Mouse (Mus musculus): ENCODE measurements at regions not wholly inside any gene's neighbourhood (a gene's known extent, or its start where the extent isn't known, plus 50 kb on each side); places are given as distances from the start of the nearest gene placed in this dataset.

GRCm38 (mm10) chr3:39248712-39249111 is 362.0 kb downstream of the Fat4 start:
- no peak for DNase-seq

- no peak for DNase-seq
These were observed 362.6 kb downstream of the Fat4 start for GRCm38 (mm10) chr3:39249224-39249892.

- DNase-seq, result peak; percentile 12
These were observed 366.3 kb downstream of the Fat4 start for GRCm38 (mm10) chr3:39253076-39253475.

GRCm38 (mm10) chr3:39264671-39265430 is 378.1 kb downstream of the Fat4 start:
- DNase-seq, result no peak

GRCm38 (mm10) chr3:39265606-39266005 is 378.9 kb downstream of the Fat4 start:
- no peak for DNase-seq

- DNase-seq, result no peak
These were observed 382.6 kb downstream of the Fat4 start for GRCm38 (mm10) chr3:39269388-39269787.

GRCm38 (mm10) chr3:39272616-39273015 is 385.9 kb downstream of the Fat4 start:
- no peak for DNase-seq

GRCm38 (mm10) chr3:39276897-39277296 is 390.2 kb downstream of the Fat4 start:
- no peak for DNase-seq

- no peak for DNase-seq
These were observed 390.6 kb downstream of the Fat4 start for GRCm38 (mm10) chr3:39277310-39277709.

GRCm38 (mm10) chr3:39295255-39295654 is 408.5 kb downstream of the Fat4 start:
- no peak for DNase-seq

- DNase-seq, result no peak
These were observed 409.5 kb downstream of the Fat4 start for GRCm38 (mm10) chr3:39296257-39296656.

- no peak for DNase-seq
These were observed 422.7 kb downstream of the Fat4 start for GRCm38 (mm10) chr3:39309487-39309886.

GRCm38 (mm10) chr3:39313563-39313962 is 426.8 kb downstream of the Fat4 start:
- DNase-seq, result no peak

GRCm38 (mm10) chr3:39320851-39321250 is 434.1 kb downstream of the Fat4 start:
- DNase-seq, result no peak

- no peak for DNase-seq
These were observed 435.5 kb downstream of the Fat4 start for GRCm38 (mm10) chr3:39322225-39322624.

GRCm38 (mm10) chr3:39335612-39336230 is 449.0 kb downstream of the Fat4 start:
- DNase-seq, result no peak

GRCm38 (mm10) chr3:39341161-39341687 is 454.5 kb downstream of the Fat4 start:
- DNase-seq, result no peak

GRCm38 (mm10) chr3:39344078-39344477 is 457.3 kb downstream of the Fat4 start:
- DNase-seq, result no peak

- DNase-seq, result no peak
These were observed 460.8 kb downstream of the Fat4 start for GRCm38 (mm10) chr3:39347578-39347977.

- DNase-seq, result no peak
These were observed 470.3 kb downstream of the Fat4 start for GRCm38 (mm10) chr3:39357012-39357411.

- DNase-seq, result no peak
These were observed 473.5 kb downstream of the Fat4 start for GRCm38 (mm10) chr3:39360278-39360677.

GRCm38 (mm10) chr3:39370926-39371325 is 484.2 kb downstream of the Fat4 start:
- no peak for DNase-seq

GRCm38 (mm10) chr3:39372426-39372950 is 485.7 kb downstream of the Fat4 start:
- DNase-seq, result no peak

- DNase-seq, result no peak
These were observed 488.7 kb downstream of the Fat4 start for GRCm38 (mm10) chr3:39375465-39375864.

Measured in cerebellum, adult 9-10 months (tissue).